Mouse (Mus musculus) heart, postnatal 4 days (tissue): ENCODE measurements around the gene Sh3bgr. TPM values are rescaled to one million over a fixed set of nuclear protein-coding genes. Genes with fewer than 3 reads are reported as not detected.

ENCODE experiments used
- DNase-seq: peaks from one replicate; pipeline ENCODE4 v3.0.0; 2021
- total RNA-seq, 2 experiments: library from RNA; stranded (reverse); gene quantifications; 2 replicates each; pipeline ENCODE4 v1.2.3; 2021

Gene Sh3bgr
- total RNA-seq, 2 experiments from 2014 or later = 519 to 549 TPM

- DNase-seq = peak; percentile 32
Measured at GRCm38 (mm10) chr16:96210856-96211255, 10.6 kb downstream of the Sh3bgr start.

GRCm38 (mm10) chr16:96213027-96213426 is 12.8 kb downstream of the Sh3bgr start:
- DNase-seq = peak; percentile 71

GRCm38 (mm10) chr16:96221491-96221890 is 21.2 kb downstream of the Sh3bgr start:
- peak; percentile 70 for DNase-seq

GRCm38 (mm10) chr16:96221959-96222358 is 21.7 kb downstream of the Sh3bgr start:
- no peak for DNase-seq

- DNase-seq = no peak
Measured at GRCm38 (mm10) chr16:96222452-96222851, 22.2 kb downstream of the Sh3bgr start.

GRCm38 (mm10) chr16:96228438-96228837 is 28.2 kb downstream of the Sh3bgr start:
- DNase-seq = no peak

GRCm38 (mm10) chr16:96229044-96229555 is 28.9 kb downstream of the Sh3bgr start:
- peak; percentile 35 for DNase-seq

- peak; percentile 84 for DNase-seq
Measured at GRCm38 (mm10) chr16:96230411-96230810, 30.2 kb downstream of the Sh3bgr start.

GRCm38 (mm10) chr16:96231251-96231650 is 31.0 kb downstream of the Sh3bgr start:
- DNase-seq = no peak

- no peak for DNase-seq
Measured at GRCm38 (mm10) chr16:96231974-96232373, 31.7 kb downstream of the Sh3bgr start.

GRCm38 (mm10) chr16:96233996-96234395 is 33.7 kb downstream of the Sh3bgr start:
- DNase-seq = no peak

- DNase-seq = peak; percentile 2
Measured at GRCm38 (mm10) chr16:96235366-96235970, 35.2 kb downstream of the Sh3bgr start, which contains the start of gene B3galt5. Gene B3galt5 (plus strand): TSS chr16:96235801.

GRCm38 (mm10) chr16:96244496-96244895 is 44.2 kb downstream of the Sh3bgr start:
- DNase-seq = no peak

GRCm38 (mm10) chr16:96249635-96250034 is 49.4 kb downstream of the Sh3bgr start:
- no peak for DNase-seq

- no peak for DNase-seq
Measured at GRCm38 (mm10) chr16:96252146-96252545, 51.9 kb downstream of the Sh3bgr start.

GRCm38 (mm10) chr16:96258429-96258828 is 58.2 kb downstream of the Sh3bgr start:
- DNase-seq = no peak

GRCm38 (mm10) chr16:96271736-96272135 is 71.5 kb downstream of the Sh3bgr start:
- DNase-seq = no peak

- DNase-seq = no peak
Measured at GRCm38 (mm10) chr16:96272929-96273619, 72.8 kb downstream of the Sh3bgr start.

GRCm38 (mm10) chr16:96276596-96276995 is 76.3 kb downstream of the Sh3bgr start:
- DNase-seq = no peak
